Mouse (Mus musculus) embryonic facial prominence, embryonic 15.5 days (tissue): ENCODE results near the gene Ccdc170. TPM values are rescaled to one million over a fixed set of nuclear protein-coding genes. Genes with fewer than 3 reads are reported as not detected.

ENCODE experiments used
- ATAC-seq: fragments of 200-750 bp; cut with Nextera tagmentation; 2 replicates; pipeline ENCODE4 v1.8.0; 2017; ENCODE audit warnings: low read depth, moderate TSS enrichment; ENCODE audit not compliant: insufficient number of reproducible peaks, low FRiP score, low TSS enrichment
- H3K27ac ChIP-seq: fragments of 300-500 bp; sonication (generic); replicated peaks from 2 replicates; pipeline ENCODE4 v1.5.1; 2015; ENCODE audit warnings: mild to moderate bottlenecking, inconsistent platforms
- H3K27me3 ChIP-seq: fragments of 300-500 bp; sonication (generic); 2 replicates; pipeline ENCODE4 v1.6.1; 2015; ENCODE audit warnings: inconsistent platforms
- H3K36me3 ChIP-seq: fragments of 300-500 bp; sonication (generic); 2 replicates; pipeline ENCODE4 v1.6.1; 2015; ENCODE audit warnings: mild to moderate bottlenecking, inconsistent platforms
- H3K4me1 ChIP-seq: fragments of 300-500 bp; sonication (generic); 2 replicates; pipeline ENCODE4 v1.6.1; 2015; ENCODE audit warnings: inconsistent platforms
- H3K4me2 ChIP-seq: fragments of 300-500 bp; sonication (generic); replicated peaks from 2 replicates; pipeline ENCODE4 v1.6.1; 2015; ENCODE audit warnings: mild to moderate bottlenecking, inconsistent platforms
- H3K4me3 ChIP-seq: fragments of 300-500 bp; sonication (generic); replicated peaks from 2 replicates; pipeline ENCODE4 v1.5.1; 2015; ENCODE audit warnings: mild to moderate bottlenecking, inconsistent platforms
- H3K9ac ChIP-seq: fragments of 300-500 bp; sonication (generic); 2 replicates; pipeline ENCODE4 v1.6.1; 2015; ENCODE audit warnings: inconsistent platforms
- H3K9me3 ChIP-seq: fragments of 300-500 bp; sonication (generic); replicated peaks from 2 replicates; pipeline ENCODE4 v1.6.1; 2016; ENCODE audit warnings: inconsistent platforms
- WGBS: fragments of 180-500 bp; shearing (Covaris S2); methylation state at CpG from one replicate; pipeline ENCODE4 v1.1.7; 2015; 5-methylcytosine and 5-hydroxymethylcytosine counted together
- polyA plus RNA-seq: library from polyadenylated mRNA; unstranded; fragments of >200 nt; fragmentation: Nextera tagmentation; extraction: Ambion mirVana; gene quantifications from 2 replicates; pipeline ENCODE4 v1.2.1, GENCODE M21; 2015

Ccdc170 gene
- polyA plus RNA-seq, 1 experiment from 2014 or later = 1.1 TPM

GRCm38 (mm10) chr10:4481695-4482094 lies 607 bp upstream of the Ccdc170 start:
- no peak overlapping the region for H3K27ac ChIP-seq
- no peak overlapping the region for H3K4me3 ChIP-seq
- no peaks in the 10 kb centered on the region for H3K36me3 ChIP-seq
- no peak overlapping the region for H3K4me2 ChIP-seq
- ATAC-seq = no peak
- H3K9me3 ChIP-seq = no peaks in the 10 kb centered on the region
- H3K27me3 ChIP-seq = no peaks in the 10 kb centered on the region
- 66% methylated on average over 8 of the region's 8 CpGs for WGBS
- peaks cover 3% of the 10 kb centered on the region; the same call in 1 of the 2 replicates for H3K4me1 ChIP-seq
- no peak overlapping the region for H3K9ac ChIP-seq

GRCm38 (mm10) chr10:4483848-4484247 lies 1.5 kb downstream of the Ccdc170 start:
- Histone ChIP-seq H3K9me3 (no peaks in the 10 kb centered on the region), H3K9ac (no peak overlapping the region), H3K4me1 (peaks cover 3% of the 10 kb centered on the region; the same call in 1 of the 2 replicates), H3K4me3 (no peak overlapping the region), H3K4me2 (no peak overlapping the region), H3K27ac (no peak overlapping the region), H3K27me3 (no peaks in the 10 kb centered on the region), H3K36me3 (no peaks in the 10 kb centered on the region)
- no peak for ATAC-seq
- 84% methylated on average over 1 of the region's 1 CpGs for WGBS

- Histone ChIP-seq H3K27me3 (no peaks in the 10 kb centered on the region), H3K4me2 (no peak overlapping the region), H3K4me3 (no peak overlapping the region), H3K27ac (no peak overlapping the region), H3K4me1 (peaks cover 3% of the 10 kb centered on the region; the same call in 1 of the 2 replicates), H3K9ac (no peak overlapping the region), H3K36me3 (no peaks in the 10 kb centered on the region), H3K9me3 (no peaks in the 10 kb centered on the region)
- ATAC-seq = no peak
- WGBS = 80% methylated on average over 9 of the region's 9 CpGs
These were observed 2.7 kb downstream of the Ccdc170 start for GRCm38 (mm10) chr10:4484986-4485385.

GRCm38 (mm10) chr10:4489865-4490264 lies 7.6 kb downstream of the Ccdc170 start:
- 70% methylated on average over 5 of the region's 5 CpGs for WGBS
- no peaks in the 10 kb centered on the region for H3K36me3 ChIP-seq
- no peak overlapping the region for H3K27ac ChIP-seq
- no peak overlapping the region for H3K4me2 ChIP-seq
- no peaks in the 10 kb centered on the region for H3K4me1 ChIP-seq
- H3K4me3 ChIP-seq = no peak overlapping the region
- H3K9ac ChIP-seq = no peak overlapping the region
- no peak for ATAC-seq
- H3K27me3 ChIP-seq = no peaks in the 10 kb centered on the region
- no peaks in the 10 kb centered on the region for H3K9me3 ChIP-seq

GRCm38 (mm10) chr10:4491281-4491680 lies 9.0 kb downstream of the Ccdc170 start:
- no peak for ATAC-seq
- Histone ChIP-seq H3K27ac (no peak overlapping the region), H3K9me3 (no peaks in the 10 kb centered on the region), H3K9ac (no peak overlapping the region), H3K4me3 (no peak overlapping the region), H3K36me3 (no peaks in the 10 kb centered on the region), H3K4me1 (no peaks in the 10 kb centered on the region), H3K27me3 (no peaks in the 10 kb centered on the region), H3K4me2 (no peak overlapping the region)
- 58% methylated on average over 3 of the region's 3 CpGs for WGBS

- H3K4me2 ChIP-seq = no peak overlapping the region
- WGBS = 65% methylated on average over 1 of the region's 1 CpGs
- no peak for ATAC-seq
- no peaks in the 10 kb centered on the region for H3K4me1 ChIP-seq
- no peak overlapping the region for H3K9ac ChIP-seq
- no peaks in the 10 kb centered on the region for H3K36me3 ChIP-seq
- H3K9me3 ChIP-seq = no peaks in the 10 kb centered on the region
- no peak overlapping the region for H3K4me3 ChIP-seq
- H3K27ac ChIP-seq = no peak overlapping the region
- no peaks in the 10 kb centered on the region for H3K27me3 ChIP-seq
These were observed 9.7 kb downstream of the Ccdc170 start for GRCm38 (mm10) chr10:4492045-4492444.

- H3K9ac ChIP-seq = no peak overlapping the region
- no peak overlapping the region for H3K4me2 ChIP-seq
- no peaks in the 10 kb centered on the region for H3K36me3 ChIP-seq
- H3K4me3 ChIP-seq = no peak overlapping the region
- ATAC-seq = no peak
- H3K9me3 ChIP-seq = no peaks in the 10 kb centered on the region
- no peaks in the 10 kb centered on the region for H3K4me1 ChIP-seq
- H3K27ac ChIP-seq = no peak overlapping the region
- no peaks in the 10 kb centered on the region for H3K27me3 ChIP-seq
- whole genome bisulfite sequencing = 24% methylated on average over 4 of the region's 4 CpGs
These were observed 10.6 kb downstream of the Ccdc170 start for GRCm38 (mm10) chr10:4492909-4493308.

GRCm38 (mm10) chr10:4503251-4503650 lies 20.9 kb downstream of the Ccdc170 start:
- H3K4me2 ChIP-seq = no peak overlapping the region
- no peak overlapping the region for H3K4me3 ChIP-seq
- WGBS = 89% methylated on average over 8 of the region's 8 CpGs
- H3K27ac ChIP-seq = no peak overlapping the region
- H3K27me3 ChIP-seq = no peaks in the 10 kb centered on the region
- H3K9ac ChIP-seq = no peak overlapping the region
- no peaks in the 10 kb centered on the region for H3K9me3 ChIP-seq
- no peaks in the 10 kb centered on the region for H3K36me3 ChIP-seq
- no peaks in the 10 kb centered on the region for H3K4me1 ChIP-seq
- no peak for ATAC-seq

GRCm38 (mm10) chr10:4512725-4513124 lies 30.4 kb downstream of the Ccdc170 start:
- no peak overlapping the region for H3K4me3 ChIP-seq
- H3K27me3 ChIP-seq = no peaks in the 10 kb centered on the region
- ATAC-seq = no peak
- H3K36me3 ChIP-seq = no peaks in the 10 kb centered on the region
- no peaks in the 10 kb centered on the region for H3K9me3 ChIP-seq
- no peak overlapping the region for H3K4me2 ChIP-seq
- no peaks in the 10 kb centered on the region for H3K4me1 ChIP-seq
- WGBS = 74% methylated on average over 9 of the region's 9 CpGs
- no peak overlapping the region for H3K27ac ChIP-seq
- H3K9ac ChIP-seq = no peak overlapping the region

GRCm38 (mm10) chr10:4517614-4518013 lies 35.3 kb downstream of the Ccdc170 start:
- Histone ChIP-seq H3K4me3 (no peak overlapping the region), H3K27me3 (no peaks in the 10 kb centered on the region), H3K27ac (no peak overlapping the region), H3K36me3 (no peaks in the 10 kb centered on the region), H3K9me3 (no peaks in the 10 kb centered on the region), H3K4me2 (no peak overlapping the region), H3K9ac (no peak overlapping the region), H3K4me1 (no peaks in the 10 kb centered on the region)
- no peak for ATAC-seq
- WGBS = 62% methylated on average over 2 of the region's 2 CpGs

- ATAC-seq = no peak
- Histone ChIP-seq H3K36me3 (no peaks in the 10 kb centered on the region), H3K4me1 (no peaks in the 10 kb centered on the region), H3K27me3 (no peaks in the 10 kb centered on the region), H3K27ac (no peak overlapping the region), H3K4me3 (no peak overlapping the region), H3K4me2 (no peak overlapping the region), H3K9me3 (no peaks in the 10 kb centered on the region), H3K9ac (no peak overlapping the region)
- WGBS = 78% methylated on average over 3 of the region's 3 CpGs
These were observed 37.3 kb downstream of the Ccdc170 start for GRCm38 (mm10) chr10:4519645-4520044.

GRCm38 (mm10) chr10:4520394-4521102 lies 38.2 kb downstream of the Ccdc170 start:
- H3K4me1 ChIP-seq = no peaks in the 10 kb centered on the region
- H3K27me3 ChIP-seq = no peaks in the 10 kb centered on the region
- H3K4me2 ChIP-seq = no peak overlapping the region
- no peaks in the 10 kb centered on the region for H3K9me3 ChIP-seq
- H3K9ac ChIP-seq = no peak overlapping the region
- H3K27ac ChIP-seq = no peak overlapping the region
- no peak overlapping the region for H3K4me3 ChIP-seq
- H3K36me3 ChIP-seq = no peaks in the 10 kb centered on the region
- 40% methylated on average over 6 of the region's 6 CpGs for WGBS
- ATAC-seq = no peak
